Mouse (Mus musculus) spleen, postnatal 10 days (tissue): ENCODE measurements around the gene Gnb5.
"Not testable (repeated sequence)": the region's sequence is repeated elsewhere in the genome, so short reads cannot be mapped to it uniquely, and the experiment has no call there.

Experiments
- DNase-seq, 2 experiments: peaks; one replicate each; pipeline ENCODE4 v3.0.0; 2021 to 2022; ENCODE audit warnings: low spot score in 2 of 2

Gnb5 gene

DNA sequence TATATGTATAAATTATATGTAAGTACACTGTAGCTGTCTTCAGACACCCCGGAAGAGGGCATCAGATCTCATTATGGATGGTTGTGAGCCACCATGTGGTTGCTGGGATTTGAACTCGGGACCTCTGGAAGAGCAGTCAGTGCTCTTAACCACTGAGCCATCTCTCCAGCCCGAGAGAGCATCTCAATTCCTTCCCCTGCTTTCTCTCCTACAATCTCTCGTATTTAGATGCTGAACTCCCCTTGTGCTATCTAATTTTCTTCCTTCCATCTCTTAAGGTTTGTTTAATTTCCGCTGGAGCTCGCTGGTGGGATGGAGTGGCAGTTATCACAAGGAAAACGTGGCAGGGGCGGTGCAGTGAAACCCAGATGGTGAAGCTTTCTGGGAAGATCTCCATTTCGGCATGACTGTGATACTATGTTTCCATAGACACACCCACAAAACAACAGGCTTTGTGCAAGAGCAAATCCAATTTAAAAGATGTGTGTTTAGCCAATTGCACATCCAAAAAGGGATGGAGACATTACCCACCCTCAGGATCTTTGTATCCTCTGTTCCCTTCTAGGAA is 51.1 kb downstream of the Gnb5 start:
- no peak for DNase-seq

DNA sequence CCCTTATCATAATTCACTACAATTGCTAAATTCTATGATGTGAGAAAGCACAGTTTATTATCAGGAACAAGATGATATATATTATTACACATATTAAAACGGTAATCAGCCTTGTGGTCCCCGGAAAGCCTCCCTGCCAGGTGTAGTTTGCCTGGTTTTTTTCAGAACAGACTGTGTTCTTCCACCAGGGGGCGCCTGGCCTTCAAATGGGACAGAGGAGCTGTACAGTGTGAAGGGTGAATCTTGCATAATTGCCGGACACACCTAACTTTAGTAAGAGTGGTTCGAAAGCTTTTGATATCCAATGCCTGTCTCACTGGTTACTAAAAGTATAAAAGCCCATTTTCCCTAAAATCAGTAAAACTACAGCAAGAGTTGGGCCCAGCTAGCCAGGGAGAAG is 55.6 kb downstream of the Gnb5 start:
- peak; percentile 63 to 90 for DNase-seq

DNA sequence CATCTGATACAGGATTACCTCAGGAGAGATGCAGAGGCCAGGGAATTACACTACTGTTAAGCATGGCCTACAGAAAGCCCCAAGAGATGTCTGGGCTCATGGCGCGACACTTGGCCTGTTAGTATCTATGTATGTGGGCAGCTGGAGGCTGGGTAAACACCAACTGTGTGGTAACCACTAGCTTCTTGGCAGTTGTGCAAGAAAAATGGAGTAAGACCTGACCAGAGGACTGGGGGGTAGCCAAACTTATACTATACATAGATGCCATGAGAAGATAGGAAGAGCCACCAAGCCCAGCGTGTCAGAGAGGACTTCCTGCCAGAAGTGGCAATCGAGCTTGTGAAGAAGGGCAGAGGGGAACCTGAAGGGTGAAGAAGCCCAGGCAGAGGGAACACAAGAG is 56.1 kb downstream of the Gnb5 start:
- DNase-seq = no peak

DNA sequence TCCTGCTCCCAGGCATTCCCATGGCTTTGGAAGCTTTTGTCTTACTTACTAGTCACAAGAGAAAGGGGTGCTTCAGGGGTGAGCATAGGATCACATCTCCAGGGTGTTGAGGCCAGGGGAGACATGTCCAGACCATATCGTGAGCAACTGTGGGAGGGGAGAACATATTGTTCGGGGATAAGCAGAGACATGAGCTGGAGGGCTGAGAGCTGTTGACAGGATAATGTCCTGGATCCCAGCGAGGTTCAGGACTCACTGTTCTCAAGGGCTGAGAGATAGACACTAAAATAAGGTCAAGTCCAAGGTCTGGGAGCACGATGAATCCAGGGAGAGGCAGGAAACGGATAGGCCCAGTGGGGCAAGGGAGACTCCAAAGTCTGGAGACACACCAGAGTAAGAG is 56.9 kb downstream of the Gnb5 start:
- DNase-seq = no peak

DNA sequence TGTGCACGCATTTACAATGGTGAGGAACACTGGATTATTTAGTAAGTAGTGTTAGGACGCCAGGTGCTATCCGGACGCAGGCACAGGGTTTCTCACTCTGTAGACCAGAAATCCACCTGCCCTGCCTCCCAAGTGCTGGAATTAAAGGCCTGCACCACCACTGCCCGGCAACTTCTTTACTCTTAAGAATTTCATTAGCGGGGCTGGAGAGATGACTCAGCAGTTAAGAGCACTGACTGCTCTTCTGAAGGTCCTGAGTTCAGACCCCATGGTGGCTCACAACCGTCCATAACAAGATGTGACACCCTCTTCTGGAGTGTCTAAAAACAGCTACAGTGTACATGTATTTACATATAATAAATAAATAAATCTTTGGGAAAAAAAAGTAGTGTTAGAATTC is 57.6 kb downstream of the Gnb5 start:
- not testable (repeated sequence) for DNase-seq

DNA sequence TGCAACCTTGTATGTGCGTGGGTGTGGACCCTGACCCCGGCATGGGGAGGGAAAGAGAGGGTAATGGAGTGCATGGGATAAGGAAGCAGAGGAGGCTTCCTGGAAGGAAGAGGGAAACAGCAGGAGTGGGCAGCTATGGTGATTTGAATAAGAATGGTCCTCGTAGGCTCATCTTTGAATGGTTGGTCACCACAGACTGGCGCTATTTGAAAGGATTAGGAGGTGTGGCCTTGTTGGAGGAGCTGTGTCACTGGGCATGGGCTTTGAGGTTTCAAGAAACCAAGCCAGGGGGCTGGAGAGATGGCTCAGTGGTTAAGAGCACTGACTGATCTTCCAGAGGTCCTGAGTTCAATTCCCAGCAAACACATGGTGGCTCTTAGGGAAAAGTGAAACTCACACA is 59.1 kb downstream of the Gnb5 start:
- DNase-seq = no peak

DNA sequence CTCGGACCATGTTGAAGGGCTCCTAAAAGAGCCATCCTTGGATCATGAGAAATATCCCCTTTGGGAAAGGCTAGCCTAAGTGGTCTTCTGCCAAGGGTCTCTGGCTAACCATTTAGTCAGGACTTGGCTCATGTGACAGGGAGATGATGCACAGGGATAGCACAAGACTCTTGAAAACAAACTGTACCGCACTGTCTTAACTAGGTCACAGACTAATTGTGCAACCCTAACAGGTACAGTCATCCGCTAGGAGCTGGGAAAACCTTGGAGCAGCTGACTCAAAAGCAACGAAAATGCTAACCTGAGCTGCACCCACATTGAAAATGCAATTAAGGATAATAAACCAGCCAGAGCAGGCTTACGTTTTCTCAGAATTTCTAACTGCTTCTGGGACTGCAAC is 60.1 kb downstream of the Gnb5 start:
- DNase-seq = no peak

DNA sequence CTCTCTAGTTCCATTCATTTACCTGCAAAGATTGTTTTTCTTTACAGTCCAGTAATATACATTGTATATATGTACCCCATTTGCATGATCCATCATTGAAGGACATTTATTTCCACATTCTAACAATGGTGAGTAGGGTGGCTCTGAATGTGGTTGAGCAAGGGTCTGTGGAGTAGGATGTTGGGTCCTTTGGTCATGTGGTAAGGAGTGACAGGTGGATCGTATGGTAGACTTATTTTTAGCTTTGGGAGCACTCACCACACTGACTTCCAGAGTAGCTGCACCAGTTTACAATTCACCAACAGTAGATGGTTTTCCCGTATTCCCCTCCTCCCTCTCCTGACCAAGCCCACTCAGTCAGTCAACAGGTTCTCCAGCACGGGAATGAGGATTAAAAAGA is 62.7 kb downstream of the Gnb5 start:
- no peak for DNase-seq

DNA sequence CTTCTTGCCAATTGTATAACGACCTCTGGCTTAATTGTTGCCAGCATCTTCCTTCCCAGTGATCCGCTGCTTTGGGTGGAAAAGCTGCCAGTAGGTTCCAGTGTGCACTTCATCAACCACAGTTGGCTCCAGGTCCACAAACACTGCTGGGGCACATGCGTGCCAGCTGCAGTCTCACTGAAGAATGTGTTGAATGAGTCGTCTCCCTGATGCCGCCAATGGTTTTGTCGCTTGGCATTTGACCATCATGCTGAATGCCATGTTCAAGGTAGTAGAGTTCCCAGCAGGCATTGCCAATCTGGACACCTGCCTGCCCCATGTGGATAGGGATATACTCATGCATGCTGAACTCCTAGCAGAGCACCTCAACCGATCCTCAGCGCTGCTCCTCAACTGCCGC is 69.5 kb downstream of the Gnb5 start:
- DNase-seq = no peak

DNA sequence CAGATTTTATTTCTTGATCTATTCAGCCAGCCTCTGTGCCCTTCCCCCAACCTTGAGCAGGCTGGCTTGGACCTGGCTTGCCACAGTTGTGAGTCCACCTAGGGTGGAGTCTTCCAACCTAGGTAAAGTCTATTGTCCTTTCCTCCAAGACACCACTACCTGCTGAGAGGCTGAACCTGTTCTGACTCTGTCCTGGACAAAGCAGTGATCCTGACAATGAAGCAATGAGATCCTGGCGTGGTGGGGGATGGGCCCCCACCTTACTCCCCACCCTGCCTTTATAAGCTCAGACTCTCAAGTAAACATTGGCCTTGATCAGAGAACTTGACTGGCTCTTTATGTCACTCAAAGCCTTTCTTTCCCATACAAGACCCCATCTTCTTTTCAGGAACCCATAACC is 70.3 kb downstream of the Gnb5 start:
- DNase-seq = no peak

DNA sequence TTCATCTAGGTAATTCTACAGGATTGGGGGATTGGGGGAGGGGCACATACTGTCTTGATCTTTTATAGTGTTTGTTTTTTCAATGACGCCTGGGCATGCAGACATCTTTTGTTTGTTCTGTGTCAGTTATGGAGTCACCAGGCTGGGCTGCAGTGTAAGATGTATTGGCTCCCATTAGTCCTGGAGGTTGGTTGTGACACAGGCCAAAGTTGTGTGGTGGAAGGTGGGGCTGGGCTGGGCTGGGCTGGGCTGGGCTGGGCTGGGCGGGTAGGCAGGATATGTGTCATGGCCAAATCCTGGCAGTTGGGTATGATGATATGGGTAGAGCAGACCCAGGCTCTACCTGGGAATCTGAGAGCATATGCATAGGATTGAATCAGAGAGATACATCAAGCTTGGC is 72.7 kb downstream of the Gnb5 start:
- no peak for DNase-seq

DNA sequence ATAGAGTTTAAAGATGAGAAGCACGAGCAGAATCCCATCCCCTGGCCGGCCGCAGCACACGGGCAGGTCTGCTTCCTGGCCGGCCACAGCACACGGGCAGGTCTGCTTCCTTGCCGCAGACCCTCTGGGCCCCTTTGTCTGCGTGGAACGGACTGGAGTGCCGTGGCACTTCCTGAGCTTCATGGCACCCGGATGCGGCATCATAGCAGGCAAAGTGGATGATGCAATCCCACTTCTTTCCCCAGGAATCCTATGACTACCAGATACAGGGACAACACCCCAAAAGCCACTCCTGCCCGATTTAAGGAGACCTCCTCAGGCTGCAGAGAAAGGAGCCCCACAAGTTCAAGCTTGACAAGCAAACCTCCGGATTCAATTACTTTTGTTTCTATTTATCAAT is 76.7 kb downstream of the Gnb5 start:
- no peak for DNase-seq

DNA sequence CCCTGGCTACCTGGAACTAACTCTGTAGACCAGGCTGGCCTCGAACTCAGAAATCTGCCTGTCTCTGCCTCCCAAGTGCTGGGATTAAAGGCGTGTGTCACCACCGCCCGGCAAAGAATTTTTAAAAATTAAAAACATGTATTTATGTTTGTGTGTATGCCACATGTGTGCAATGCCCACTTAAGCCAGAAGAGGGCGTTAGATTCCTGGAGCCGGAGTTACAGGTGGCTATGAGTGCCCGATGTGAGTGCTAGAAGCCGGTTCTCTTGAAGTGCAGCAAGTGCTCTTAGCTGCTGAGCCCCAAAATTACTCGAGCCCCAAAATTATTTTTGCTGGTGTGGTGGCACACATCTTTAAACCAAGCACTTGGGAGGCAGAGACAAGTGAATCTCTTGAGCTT is 77.7 kb downstream of the Gnb5 start:
- peak in 1 of 2 experiments; percentile 28 for DNase-seq

DNA sequence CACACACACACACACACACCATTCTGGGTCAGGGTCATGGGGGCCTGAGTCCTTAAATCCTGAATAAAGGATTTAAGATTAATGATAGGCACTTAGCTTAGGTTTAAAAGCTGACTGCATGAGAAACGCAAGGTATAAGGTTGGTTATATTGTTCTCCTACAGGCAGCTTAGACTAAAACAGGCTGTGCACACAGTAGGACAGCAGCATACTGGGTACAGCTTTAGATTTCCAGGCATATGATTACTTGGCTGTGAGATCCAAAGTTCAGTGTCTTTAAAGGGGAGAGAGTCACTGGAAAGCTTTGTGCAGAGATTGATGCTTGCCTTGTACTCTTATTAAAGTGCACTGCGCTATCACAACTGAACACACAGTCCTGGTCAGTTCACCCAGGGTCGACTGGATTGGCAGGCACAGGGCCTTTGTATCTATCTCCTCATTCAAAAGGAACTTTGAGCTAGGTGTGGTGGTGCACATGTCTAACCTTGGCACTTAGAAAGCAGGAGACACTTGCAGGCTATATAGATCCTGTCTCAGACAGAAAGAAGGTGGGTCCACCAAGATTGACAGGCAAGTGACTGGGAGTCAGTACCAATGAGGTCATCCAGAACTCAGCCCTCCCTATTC is 78.4 kb downstream of the Gnb5 start:
- no peak for DNase-seq

DNA sequence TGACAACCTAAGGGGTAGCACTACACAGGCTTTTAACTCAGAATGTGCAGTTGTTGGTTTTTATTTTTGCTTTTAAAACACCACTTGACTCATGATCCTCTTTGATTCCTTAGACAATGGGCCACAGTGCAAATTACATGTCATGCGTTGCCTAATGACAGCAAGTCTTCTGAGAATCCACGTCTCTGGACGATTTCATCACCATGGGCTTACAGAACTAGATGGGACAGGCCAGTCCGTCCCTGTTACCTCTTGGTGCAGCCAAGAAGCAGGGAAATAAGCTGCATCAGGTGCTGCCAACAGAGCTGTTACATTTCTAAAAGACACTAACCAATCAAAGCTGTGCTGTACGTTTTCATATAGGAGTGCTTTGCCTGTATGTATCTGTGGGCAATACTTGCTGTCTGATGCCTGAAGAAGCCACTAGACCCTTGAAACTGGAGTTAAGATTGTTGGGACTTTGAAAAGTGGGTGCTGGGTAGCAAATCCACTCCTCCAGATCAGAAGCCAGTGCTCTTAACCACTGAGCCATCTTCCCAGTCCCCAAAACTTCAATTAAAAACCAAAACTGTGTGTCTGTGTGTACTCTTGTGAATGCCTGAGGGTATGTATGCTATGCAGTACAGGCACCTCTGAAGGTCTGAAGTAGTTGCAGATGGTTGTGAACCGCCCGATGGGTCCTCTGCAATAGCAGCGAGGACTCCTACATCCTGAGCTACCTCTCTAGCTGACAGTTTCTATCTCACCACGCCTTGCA is 79.3 kb downstream of the Gnb5 start:
- no peak for DNase-seq

DNA sequence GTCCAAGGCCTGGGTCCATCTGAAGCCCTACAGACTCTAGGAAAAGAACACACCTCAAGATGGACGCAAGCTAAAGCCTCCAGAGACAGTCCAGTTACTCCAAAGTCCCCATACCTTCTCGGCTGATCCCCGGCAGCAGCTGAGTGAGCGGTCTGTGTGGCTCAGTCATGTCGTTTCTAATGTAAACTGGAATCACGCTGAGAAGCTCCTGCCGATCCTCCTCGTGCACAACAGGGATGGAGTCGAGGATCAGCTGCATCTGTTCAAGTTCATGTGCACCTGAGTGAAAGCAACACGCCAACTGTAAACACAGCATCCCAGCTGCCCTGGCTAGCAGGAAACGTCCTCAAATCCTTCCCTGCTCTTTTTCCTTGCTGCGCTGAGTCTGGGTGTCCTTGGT is 87.2 kb downstream of the Gnb5 start:
- DNase-seq = no peak
